Mouse (Mus musculus) cerebral cortex, adult 2 months (tissue): ENCODE data around the gene Frmd4a.

Experiments
- whole genome bisulfite sequencing: fragments of 180-500 bp; shearing (Covaris S2); methylation state at CpG from one replicate; pipeline ENCODE4 v1.1.7; 2018; 5-methylcytosine and 5-hydroxymethylcytosine counted together

Gene Frmd4a

GRCm38 (mm10) chr2:4017528-4018288 lies at the start of gene Frmd4a:
Frmd4a (plus strand) TSS chr2:4017717.
- 23% methylated on average over 8 of the region's 8 CpGs for WGBS

- WGBS, result 63% methylated on average over 7 of the region's 7 CpGs
Measured at GRCm38 (mm10) chr2:3988876-3989275, 28.6 kb upstream of the Frmd4a start.

- 76% methylated on average over 1 of the region's 1 CpGs for WGBS
Measured at GRCm38 (mm10) chr2:3990431-3990830, 27.1 kb upstream of the Frmd4a start.

- WGBS, result 18% methylated on average over 11 of the region's 11 CpGs
Measured at GRCm38 (mm10) chr2:4018431-4018876, 937 bp downstream of the Frmd4a start.

- 29% methylated on average over 4 of the region's 4 CpGs for WGBS
Measured at GRCm38 (mm10) chr2:4018909-4019308, 1.4 kb downstream of the Frmd4a start.

- 84% methylated on average over 7 of the region's 7 CpGs for WGBS
Measured at GRCm38 (mm10) chr2:4024927-4025326, 7.4 kb downstream of the Frmd4a start.

- 85% methylated on average over 4 of the region's 4 CpGs for WGBS
Measured at GRCm38 (mm10) chr2:4029031-4029747, 11.7 kb downstream of the Frmd4a start.

- WGBS, result 21% methylated on average over 4 of the region's 4 CpGs
Measured at GRCm38 (mm10) chr2:4036153-4036589, 18.7 kb downstream of the Frmd4a start.

- WGBS, result 47% methylated on average over 8 of the region's 8 CpGs
Measured at GRCm38 (mm10) chr2:4036651-4037117, 19.2 kb downstream of the Frmd4a start.

- WGBS, result 44% methylated on average over 3 of the region's 3 CpGs
Measured at GRCm38 (mm10) chr2:4042009-4042408, 24.5 kb downstream of the Frmd4a start.

- 61% methylated on average over 2 of the region's 2 CpGs for WGBS
Measured at GRCm38 (mm10) chr2:4055481-4055880, 38.0 kb downstream of the Frmd4a start.

- WGBS, result 20% methylated on average over 2 of the region's 2 CpGs
Measured at GRCm38 (mm10) chr2:4060675-4061074, 43.2 kb downstream of the Frmd4a start.

- WGBS, result 58% methylated on average over 7 of the region's 7 CpGs
Measured at GRCm38 (mm10) chr2:4071831-4072230, 54.3 kb downstream of the Frmd4a start.

- WGBS, result 69% methylated on average over 6 of the region's 6 CpGs
Measured at GRCm38 (mm10) chr2:4083877-4084276, 66.4 kb downstream of the Frmd4a start.

- 90% methylated on average over 1 of the region's 1 CpGs for WGBS
Measured at GRCm38 (mm10) chr2:4097601-4098000, 80.1 kb downstream of the Frmd4a start.

- 44% methylated on average over 8 of the region's 8 CpGs for WGBS
Measured at GRCm38 (mm10) chr2:4098948-4099776, 81.6 kb downstream of the Frmd4a start.

- WGBS, result 44% methylated on average over 2 of the region's 2 CpGs
Measured at GRCm38 (mm10) chr2:4101370-4101769, 83.9 kb downstream of the Frmd4a start.

- 37% methylated on average over 7 of the region's 7 CpGs for WGBS
Measured at GRCm38 (mm10) chr2:4113303-4113920, 95.9 kb downstream of the Frmd4a start.

GRCm38 (mm10) chr2:4119678-4120458 lies 102.4 kb downstream of the Frmd4a start:
- WGBS, result 73% methylated on average over 9 of the region's 9 CpGs

- WGBS, result 96% methylated on average over 4 of the region's 4 CpGs
Measured at GRCm38 (mm10) chr2:4131216-4131615, 113.7 kb downstream of the Frmd4a start.

GRCm38 (mm10) chr2:4137493-4137892 lies 120.0 kb downstream of the Frmd4a start:
- WGBS, result 58% methylated on average over 3 of the region's 3 CpGs
